Mouse (Mus musculus) MEL (cell line): ENCODE measurements around the gene Sox6. TPM values are rescaled to one million over a fixed set of nuclear protein-coding genes. Genes with fewer than 3 reads are reported as not detected.

ENCODE experiments used
- DNase-seq: peaks from one replicate; pipeline ENCODE4 v3.0.0; 2011; ENCODE audit warnings: low read depth, low spot score
- H3K27ac ChIP-seq: 2 replicates; pipeline ENCODE4 v1.5.1; 2012; ENCODE audit warnings: low read depth, mild to moderate bottlenecking, control low read depth, low read length, moderate library complexity; ENCODE audit not compliant: control insufficient read depth
- H3K27me3 ChIP-seq, 2 experiments: fragments of 150-350 bp in 1 of 2; sonication (generic) in 1 of 2; 2 replicates each; pipeline ENCODE4 v1.6.1; 2012; ENCODE audit warnings: low read length in 2 of 2, mild to moderate bottlenecking in 2 of 2, improper control_type of control experiment in 1 of 2, moderate library complexity in 1 of 2; ENCODE audit not compliant: insufficient read depth in 2 of 2, control insufficient read depth in 1 of 2
- H3K36me3 ChIP-seq, 2 experiments: 2 replicates each; pipeline ENCODE4 v1.6.1; 2012 to 2014; ENCODE audit warnings: low read length in 2 of 2, improper control_type of control experiment in 1 of 2, inconsistent platforms in 1 of 2, mild to moderate bottlenecking in 1 of 2; ENCODE audit not compliant: insufficient read depth in 2 of 2, control insufficient read depth in 1 of 2
- H3K4me1 ChIP-seq, 2 experiments: fragments of 150-350 bp in 1 of 2; sonication (generic) in 1 of 2; 2 replicates each; pipeline ENCODE4 v1.6.1; 2012; ENCODE audit warnings: low read length in 2 of 2, improper control_type of control experiment in 1 of 2, mild to moderate bottlenecking in 1 of 2; ENCODE audit not compliant: insufficient read depth in 2 of 2, control insufficient read depth in 1 of 2
- H3K4me3 ChIP-seq, 2 experiments: fragments of 150-350 bp in 1 of 2; sonication (generic) in 1 of 2; 2 replicates each; pipeline ENCODE4 v1.5.1; 2012; ENCODE audit warnings: low read depth in 2 of 2, low read length in 2 of 2, mild to moderate bottlenecking in 2 of 2, moderate library complexity in 2 of 2, control low read depth in 1 of 2, improper control_type of control experiment in 1 of 2; ENCODE audit not compliant: control insufficient read depth in 1 of 2, insufficient read depth in 1 of 2
- H3K79me2 ChIP-seq: 2 replicates; pipeline ENCODE4 v1.6.1; 2012; ENCODE audit warnings: mild to moderate bottlenecking, low read length, moderate library complexity; ENCODE audit not compliant: control insufficient read depth, poor library complexity, insufficient read depth
- H3K9ac ChIP-seq: 2 replicates; pipeline ENCODE4 v1.6.1; 2012; ENCODE audit warnings: low read depth, mild to moderate bottlenecking, control low read depth, low read length, moderate library complexity; ENCODE audit not compliant: control insufficient read depth, poor library complexity, severe bottlenecking
- H3K9me3 ChIP-seq: fragments of 150-350 bp; sonication (generic); replicated peaks from 2 replicates; pipeline ENCODE4 v1.6.1; 2012; ENCODE audit warnings: mild to moderate bottlenecking, low read length, improper control_type of control experiment, moderate library complexity; ENCODE audit not compliant: insufficient read depth
- BHLHE40 ChIP-seq: IDR thresholded peaks from 2 replicates; pipeline ENCODE4 v1.6.1; 2012; ENCODE audit warnings: low read depth, mild to moderate bottlenecking, inconsistent platforms, low read length, improper control_type of control experiment, borderline replicate concordance
- CHD1 ChIP-seq: IDR thresholded peaks from 2 replicates; pipeline ENCODE4 v1.6.1; 2012; ENCODE audit warnings: low read depth, mild to moderate bottlenecking, inconsistent platforms, low read length, improper control_type of control experiment
- ELF1 ChIP-seq: IDR thresholded peaks from 2 replicates; pipeline ENCODE4 v1.6.1; 2014; ENCODE audit warnings: low read depth, mild to moderate bottlenecking, inconsistent platforms, low read length, improper control_type of control experiment, moderate library complexity
- EP300 ChIP-seq, 2 experiments: IDR thresholded peaks; 2 replicates each; pipeline ENCODE4 v1.6.1; 2011; ENCODE audit warnings: improper control_type of control experiment in 2 of 2, low read length in 2 of 2, low read depth in 1 of 2, mild to moderate bottlenecking in 1 of 2
- ETS1 ChIP-seq: IDR thresholded peaks from 2 replicates; pipeline ENCODE4 v1.6.1; 2012; ENCODE audit warnings: low read depth, mild to moderate bottlenecking, inconsistent platforms, low read length, improper control_type of control experiment, moderate library complexity
- GATA1 ChIP-seq: IDR thresholded peaks from 2 replicates; pipeline ENCODE4 v1.6.1; 2011; ENCODE audit warnings: low read depth, low read length, improper control_type of control experiment
- JUND ChIP-seq: IDR thresholded peaks from 2 replicates; pipeline ENCODE4 v1.6.1; 2011; ENCODE audit warnings: low read depth, mild to moderate bottlenecking, improper control_type of control experiment, low read length
- MAX ChIP-seq: IDR thresholded peaks from 2 replicates; pipeline ENCODE4 v1.6.1; 2011; ENCODE audit warnings: low read length, improper control_type of control experiment
- NRF1 ChIP-seq: IDR thresholded peaks from 2 replicates; pipeline ENCODE4 v1.6.1; 2014; ENCODE audit warnings: low read depth, mild to moderate bottlenecking, inconsistent platforms, low read length, improper control_type of control experiment, moderate library complexity; ENCODE audit not compliant: poor library complexity, insufficient read depth, severe bottlenecking
- POLR2A ChIP-seq, 2 experiments: IDR thresholded peaks; 2 replicates each; pipeline ENCODE4 v1.6.1; 2011 to 2012; ENCODE audit warnings: low read length in 2 of 2, mild to moderate bottlenecking in 2 of 2, control low read depth in 1 of 2, improper control_type of control experiment in 1 of 2, low read depth in 1 of 2, moderate library complexity in 1 of 2; ENCODE audit not compliant: control insufficient read depth in 1 of 2, insufficient read depth in 1 of 2, poor library complexity in 1 of 2
- RCOR1 ChIP-seq: IDR thresholded peaks from 2 replicates; pipeline ENCODE4 v1.6.1; 2012; ENCODE audit warnings: low read depth, mild to moderate bottlenecking, inconsistent platforms, low read length, improper control_type of control experiment
- SIN3A ChIP-seq: IDR thresholded peaks from 2 replicates; pipeline ENCODE4 v1.6.1; 2012; ENCODE audit warnings: low read length, improper control_type of control experiment, inconsistent platforms
- TAL1 ChIP-seq: IDR thresholded peaks from 2 replicates; pipeline ENCODE4 v1.6.1; 2012; ENCODE audit warnings: mild to moderate bottlenecking, inconsistent platforms, low read length, moderate library complexity, mixed read lengths
- TBP ChIP-seq: IDR thresholded peaks from 2 replicates; pipeline ENCODE4 v1.8.0; 2011; ENCODE audit warnings: low read depth, low read length, improper control_type of control experiment
- TCF12 ChIP-seq: IDR thresholded peaks from 2 replicates; pipeline ENCODE4 v1.6.1; 2014; ENCODE audit warnings: low read depth, mild to moderate bottlenecking, inconsistent platforms, low read length, improper control_type of control experiment, moderate library complexity
- UBTF ChIP-seq: IDR thresholded peaks from 2 replicates; pipeline ENCODE4 v1.6.1; 2012; ENCODE audit warnings: low read depth, mild to moderate bottlenecking, inconsistent platforms, low read length, improper control_type of control experiment, moderate library complexity, borderline replicate concordance; ENCODE audit not compliant: insufficient read depth
- USF1 ChIP-seq: IDR thresholded peaks from 2 replicates; pipeline ENCODE4 v1.6.1; 2014; ENCODE audit warnings: low read depth, mild to moderate bottlenecking, inconsistent platforms, low read length, improper control_type of control experiment, moderate library complexity
- USF2 ChIP-seq, 2 experiments: IDR thresholded peaks; 2 replicates each; pipeline ENCODE4 v1.6.1; 2011 to 2012; ENCODE audit warnings: improper control_type of control experiment in 2 of 2, low read length in 2 of 2, borderline replicate concordance in 1 of 2, inconsistent platforms in 1 of 2, low read depth in 1 of 2, mild to moderate bottlenecking in 1 of 2; ENCODE audit not compliant: insufficient read depth in 1 of 2
- ZMIZ1 ChIP-seq: IDR thresholded peaks from 2 replicates; pipeline ENCODE4 v1.6.1; 2012; ENCODE audit warnings: low read depth, mild to moderate bottlenecking, inconsistent platforms, low read length, improper control_type of control experiment, moderate library complexity
- polyA plus RNA-seq, 2 experiments: library from polyadenylated mRNA; stranded (reverse) in 1 of 2; unstranded in 1 of 2; fragments of >175 nt in 1 of 2; fragments of >200 nt in 1 of 2; gene quantifications; 2 replicates each; pipeline versions ENCODE4 v1.2.1 to v1.2.4; 2012; ENCODE audit warnings: low replicate concordance in 2 of 2, low read depth in 1 of 2; ENCODE audit not compliant: insufficient read length in 2 of 2, insufficient read depth in 1 of 2, missing spikeins in 1 of 2
- total RNA-seq: library from RNA; depleted of rRNA; stranded (reverse); fragments of 300-350 nt; gene quantifications from 2 replicates; pipeline ENCODE4 v1.2.3, GENCODE M21; 2012

Gene Sox6
- total and polyA plus RNA-seq, 3 experiments: 2.6 to 4.6 TPM; not detected in 1

DNA sequence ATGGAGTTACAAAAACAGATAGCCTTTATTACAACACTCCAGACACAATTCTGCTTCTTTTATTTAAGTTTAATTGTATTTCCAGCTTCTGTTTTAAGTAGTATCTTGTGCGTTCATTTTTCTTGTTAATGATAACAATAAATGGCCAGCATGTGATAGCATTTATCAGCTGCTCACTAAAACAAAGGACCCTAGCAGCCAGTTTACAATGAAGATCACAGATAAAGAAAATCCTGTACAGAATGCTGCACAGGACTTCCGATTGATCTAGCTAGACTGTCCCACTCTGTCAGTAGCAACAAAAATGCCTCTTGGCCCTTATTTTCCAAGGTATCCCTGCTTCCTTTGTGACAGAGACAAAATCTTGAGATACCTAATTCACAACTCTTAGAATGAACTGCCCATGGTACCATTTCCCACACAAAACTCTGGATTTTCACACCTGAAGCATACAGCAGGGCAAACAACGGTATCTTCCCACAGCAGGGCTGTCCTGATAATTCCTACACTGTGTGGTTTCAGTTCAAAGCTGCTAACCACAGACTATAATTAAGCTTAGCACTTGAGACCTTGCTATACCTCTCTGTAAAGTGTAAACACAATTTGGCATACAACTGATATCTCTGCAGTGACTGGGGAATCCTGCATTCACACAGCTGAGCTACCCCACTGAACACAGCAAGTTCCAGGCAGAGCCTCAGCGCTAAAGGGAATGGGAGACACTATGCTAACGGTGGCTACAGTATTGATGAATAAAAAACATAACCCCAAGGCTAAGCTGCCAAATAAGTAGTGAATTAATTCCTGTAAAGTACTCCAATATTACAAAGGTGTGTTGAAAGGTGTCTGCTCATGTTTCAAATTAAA lies 134.4 kb downstream of the Sox6 start:
- no peaks in the 10 kb centered on the region for H3K79me2 ChIP-seq
- no peak overlapping the region for H3K4me3 ChIP-seq
- H3K27me3 ChIP-seq: no peaks in the 10 kb centered on the region
- no peak for TF ChIP-seq UBTF
- 0 out of 2 replicates have a peak, but pooled peaks have one; percentile 44 for TF ChIP-seq BHLHE40
- peak; percentile 62 for TF ChIP-seq GATA1
- peak; percentile 32; the same call in 1 of the 2 replicates for TF ChIP-seq TCF12
- TF ChIP-seq TAL1: peak; percentile 48
- no peak for TF ChIP-seq POLR2A (IDR thresholded peaks at IDR 0.05; ENCODE audit: control insufficient read depth in 1 of 2, insufficient read depth in 1 of 2, low read depth in 1 of 2, low read length in 2 of 2, poor library complexity in 1 of 2)
- no peak for TF ChIP-seq ELF1
- TF ChIP-seq USF2 (IDR thresholded peaks at IDR 0.05; ENCODE audit: borderline replicate concordance in 1 of 2, insufficient read depth in 1 of 2, low read depth in 1 of 2, low read length in 2 of 2): no peak
- peak; percentile 50 to 61; a peak in 3 of 4 replicates for TF ChIP-seq EP300 (IDR thresholded peaks at IDR 0.05; ENCODE audit: low read depth in 1 of 2, low read length in 2 of 2)
- TF ChIP-seq USF1: 0 out of 2 replicates have a peak, but pooled peaks have one; percentile 12
- TF ChIP-seq ETS1: peak; percentile 39; the same call in 1 of the 2 replicates
- TF ChIP-seq MAX: 0 out of 2 replicates have a peak, but pooled peaks have one; percentile 19
- peak; percentile 43 for TF ChIP-seq RCOR1
- no peak for TF ChIP-seq SIN3A
- no peak for TF ChIP-seq JUND
- no peak overlapping the region for H3K27ac ChIP-seq
- peaks cover 0 to 12% of the 10 kb centered on the region in 2 experiments; a peak in 2 of 4 replicates for H3K4me1 ChIP-seq
- DNase-seq: peak; percentile 60
- H3K9ac ChIP-seq: no peak overlapping the region
- H3K36me3 ChIP-seq: peaks cover 0 to 2% of the 10 kb centered on the region in 2 experiments; a peak in 2 of 4 replicates
- no peaks in the 10 kb centered on the region for H3K9me3 ChIP-seq

DNA sequence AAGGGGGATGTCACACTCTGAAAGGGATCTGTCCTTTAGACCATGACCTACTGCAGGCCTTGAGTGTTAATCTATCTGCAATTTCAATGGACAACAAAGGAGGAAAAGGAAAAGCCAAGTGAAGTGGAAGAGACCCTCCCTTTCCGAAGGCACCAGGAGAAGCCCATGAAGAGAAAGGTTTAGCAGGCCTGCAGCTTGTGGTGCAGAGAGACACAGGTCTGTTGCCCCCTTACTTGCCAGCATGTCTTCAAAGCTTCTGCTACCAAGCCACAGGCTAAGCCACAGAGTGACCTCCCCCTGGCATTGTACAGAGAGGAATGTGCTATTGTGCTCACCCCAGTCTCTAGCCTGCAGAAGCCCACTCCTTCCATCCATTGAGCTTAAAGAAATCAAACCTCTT lies 135.2 kb downstream of the Sox6 start:
- peaks cover 0 to 2% of the 10 kb centered on the region in 2 experiments; a peak in 2 of 4 replicates for H3K36me3 ChIP-seq
- no peaks in the 10 kb centered on the region for H3K79me2 ChIP-seq
- no peak overlapping the region for H3K27ac ChIP-seq
- no peaks in the 10 kb centered on the region for H3K9me3 ChIP-seq
- peaks cover 0 to 12% of the 10 kb centered on the region in 2 experiments; a peak in 2 of 4 replicates for H3K4me1 ChIP-seq
- TF ChIP-seq NRF1 (no peak), TBP (no peak), CHD1 (no peak), SIN3A (no peak), ETS1 (no peak), MAX (no peak), ZMIZ1 (no peak)
- DNase-seq: no peak
- no peak overlapping the region for H3K4me3 ChIP-seq
- H3K27me3 ChIP-seq: no peaks in the 10 kb centered on the region
- no peak overlapping the region for H3K9ac ChIP-seq
